Mouse (Mus musculus) heart, adult 8-10 months (tissue): Measurements from ENCODE around the gene Tpd52l2. TPM values are rescaled to one million over a fixed set of nuclear protein-coding genes. Genes with fewer than 3 reads are reported as not detected.

Source experiments
- DNase-seq: peaks from one replicate; pipeline ENCODE4 v3.0.0; 2022; ENCODE audit warnings: low spot score
- total RNA-seq, 4 experiments: library from RNA; stranded (reverse); gene quantifications; 2 replicates each; pipeline ENCODE4 v1.2.4; 2022

Tpd52l2 gene
- 10 to 100 TPM; 65.6 to 72.6 (median 66.5) TPM for total RNA-seq

GRCm38 (mm10) chr2:181496831-181497547 lies at the start of gene Tpd52l2:
TSS of gene Tpd52l2 (plus strand) at chr2:181497142.
- DNase-seq: peak; percentile 94

GRCm38 (mm10) chr2:181452181-181452580 lies 44.8 kb upstream of the Tpd52l2 start:
- DNase-seq: no peak

- no peak for DNase-seq
Measured at GRCm38 (mm10) chr2:181453274-181453673, 43.7 kb upstream of the Tpd52l2 start.

- DNase-seq: no peak
Measured at GRCm38 (mm10) chr2:181455899-181456298, 41.0 kb upstream of the Tpd52l2 start.

- DNase-seq: no peak
Measured at GRCm38 (mm10) chr2:181457831-181458230, 39.1 kb upstream of the Tpd52l2 start.

- no peak for DNase-seq
Measured at GRCm38 (mm10) chr2:181458411-181459152, 38.4 kb upstream of the Tpd52l2 start.

- no peak for DNase-seq
Measured at GRCm38 (mm10) chr2:181459153-181459672, 37.7 kb upstream of the Tpd52l2 start, which contains the start of gene Zbtb46. TSS of gene Zbtb46 (minus strand) at chr2:181459426.

GRCm38 (mm10) chr2:181459673-181460621 lies 37.0 kb upstream of the Tpd52l2 start:
- DNase-seq: no peak

GRCm38 (mm10) chr2:181461536-181462100 lies 35.3 kb upstream of the Tpd52l2 start:
- DNase-seq: no peak

GRCm38 (mm10) chr2:181462604-181463003 lies 34.3 kb upstream of the Tpd52l2 start:
- DNase-seq: no peak

- DNase-seq: no peak
Measured at GRCm38 (mm10) chr2:181463008-181463738, 33.8 kb upstream of the Tpd52l2 start.

- no peak for DNase-seq
Measured at GRCm38 (mm10) chr2:181465423-181465822, 31.5 kb upstream of the Tpd52l2 start.

GRCm38 (mm10) chr2:181470285-181470684 lies 26.7 kb upstream of the Tpd52l2 start:
- peak; percentile 74 for DNase-seq

- peak; percentile 78 for DNase-seq
Measured at GRCm38 (mm10) chr2:181471246-181471645, 25.7 kb upstream of the Tpd52l2 start.

- DNase-seq: no peak
Measured at GRCm38 (mm10) chr2:181472256-181472827, 24.6 kb upstream of the Tpd52l2 start.

- no peak for DNase-seq
Measured at GRCm38 (mm10) chr2:181483120-181483519, 13.8 kb upstream of the Tpd52l2 start.

- peak; percentile 83 for DNase-seq
Measured at GRCm38 (mm10) chr2:181483562-181484318, 13.2 kb upstream of the Tpd52l2 start.

- DNase-seq: peak; percentile 52
Measured at GRCm38 (mm10) chr2:181484456-181485233, 12.3 kb upstream of the Tpd52l2 start.
